Mouse (Mus musculus) neural tube, embryonic 14.5 days (tissue): ENCODE measurements around the gene Prox2. TPM values are rescaled to one million over a fixed set of nuclear protein-coding genes. Genes with fewer than 3 reads are reported as not detected.

Experiments used
- ATAC-seq: fragments of 200-750 bp; cut with Nextera tagmentation; 2 replicates; pipeline ENCODE4 v1.8.0; 2017; ENCODE audit warnings: low read depth, mild to moderate bottlenecking, moderate TSS enrichment, moderate library complexity
- H3K27ac ChIP-seq: fragments of 300-500 bp; sonication (generic); 2 replicates; pipeline ENCODE4 v1.5.1; 2014; ENCODE audit warnings: low read depth, mild to moderate bottlenecking, control low read depth, low read length, moderate library complexity, mixed read lengths
- H3K27me3 ChIP-seq: fragments of 300-500 bp; sonication (generic); 2 replicates; pipeline ENCODE4 v1.6.1; 2014; ENCODE audit warnings: low read length; ENCODE audit not compliant: control insufficient read depth, insufficient read depth
- H3K36me3 ChIP-seq: fragments of 300-500 bp; sonication (generic); 2 replicates; pipeline ENCODE4 v1.6.1; 2014; ENCODE audit warnings: low read length, mixed read lengths; ENCODE audit not compliant: control insufficient read depth, insufficient read depth
- H3K4me1 ChIP-seq: fragments of 300-500 bp; sonication (generic); 2 replicates; pipeline ENCODE4 v1.6.1; 2014; ENCODE audit warnings: low read length; ENCODE audit not compliant: control insufficient read depth, insufficient read depth
- H3K4me2 ChIP-seq: fragments of 300-500 bp; sonication (generic); 2 replicates; pipeline ENCODE4 v1.6.1; 2014; ENCODE audit warnings: mild to moderate bottlenecking, low read depth, low read length, control low read depth
- H3K4me3 ChIP-seq: fragments of 300-500 bp; sonication (generic); 2 replicates; pipeline ENCODE4 v1.5.1; 2014; ENCODE audit warnings: low read depth, low read length, control low read depth, mixed read lengths
- H3K9ac ChIP-seq: fragments of 300-500 bp; sonication (generic); replicated peaks from 2 replicates; pipeline ENCODE4 v1.6.1; 2014; ENCODE audit warnings: low read depth, mild to moderate bottlenecking, control low read depth, low read length, mixed read lengths
- H3K9me3 ChIP-seq: fragments of 300-500 bp; sonication (generic); 2 replicates; pipeline ENCODE4 v1.6.1; 2016; ENCODE audit warnings: low read length; ENCODE audit not compliant: control insufficient read depth
- WGBS: fragments of 180-500 bp; shearing (Covaris S2); extraction: QIAGEN DNeasy Blood & Tissue Kit; methylation state at CpG from one replicate; pipeline ENCODE4 v1.1.7; 2014; 5-methylcytosine and 5-hydroxymethylcytosine counted together
- polyA plus RNA-seq: library from polyadenylated mRNA; unstranded; fragments of >200 nt; fragmentation: Nextera tagmentation; extraction: Ambion mirVana; gene quantifications from 2 replicates; pipeline ENCODE4 v1.2.1, GENCODE M21; 2014

Prox2 gene
- polyA plus RNA-seq, 1 experiment from 2014 or later, result 1.0 TPM

DNA sequence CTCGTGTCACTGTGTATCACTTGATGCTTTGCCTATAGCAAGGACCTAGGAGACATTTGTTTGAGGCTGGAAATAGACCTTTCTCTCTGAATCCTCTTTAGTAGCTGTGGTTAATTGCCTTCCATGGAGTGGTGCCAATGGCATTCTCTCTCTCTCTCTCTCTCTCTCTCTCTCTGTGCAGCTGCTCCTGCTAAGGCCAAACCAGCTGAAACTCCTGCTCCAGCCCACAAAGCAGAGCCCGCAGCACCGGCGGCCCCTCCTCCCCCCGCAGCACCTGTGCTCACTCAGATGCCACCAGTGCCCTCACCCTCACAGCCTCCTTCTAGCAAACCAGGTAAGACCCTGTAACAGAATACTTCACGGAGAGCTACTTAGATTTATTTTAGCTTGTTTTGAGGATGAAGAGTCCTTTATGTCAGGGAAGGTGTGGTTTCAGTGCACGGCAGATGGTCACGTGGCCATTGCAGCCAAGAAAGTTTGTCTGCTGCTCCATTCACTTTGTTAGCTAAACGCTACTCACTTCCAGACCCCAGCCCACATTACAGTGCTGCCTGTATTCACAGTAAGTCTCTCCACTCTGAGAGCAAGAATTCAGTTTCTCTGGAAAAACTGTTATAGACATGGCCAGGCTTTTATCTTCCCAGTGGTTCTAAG lies 11.4 kb upstream of the Prox2 start:
- no peak overlapping the region for H3K4me2 ChIP-seq
- H3K4me3 ChIP-seq, result no peak overlapping the region
- H3K4me1 ChIP-seq, result no peaks in the 10 kb centered on the region
- WGBS, result 71% methylated on average over 9 of the region's 9 CpGs
- no peaks in the 10 kb centered on the region for H3K27me3 ChIP-seq
- H3K36me3 ChIP-seq, result peaks cover 56% of the 10 kb centered on the region
- no peak; the same call in 1 of the 2 replicates for ATAC-seq
- H3K9me3 ChIP-seq, result no peaks in the 10 kb centered on the region
- no peak overlapping the region for H3K27ac ChIP-seq
- no peak overlapping the region for H3K9ac ChIP-seq

- H3K4me2 ChIP-seq, result no peak overlapping the region
- H3K27ac ChIP-seq, result no peak overlapping the region
- no peaks in the 10 kb centered on the region for H3K27me3 ChIP-seq
- H3K36me3 ChIP-seq, result peaks cover 28% of the 10 kb centered on the region
- no peak overlapping the region for H3K4me3 ChIP-seq
- no peak overlapping the region for H3K9ac ChIP-seq
- WGBS, result 89% methylated on average over 7 of the region's 7 CpGs
- no peaks in the 10 kb centered on the region for H3K9me3 ChIP-seq
- no peak for ATAC-seq
- H3K4me1 ChIP-seq, result peaks cover 14% of the 10 kb centered on the region
Measured at GRCm38 (mm10) chr12:85115678-85116077, 5.1 kb upstream of the Prox2 start.

DNA sequence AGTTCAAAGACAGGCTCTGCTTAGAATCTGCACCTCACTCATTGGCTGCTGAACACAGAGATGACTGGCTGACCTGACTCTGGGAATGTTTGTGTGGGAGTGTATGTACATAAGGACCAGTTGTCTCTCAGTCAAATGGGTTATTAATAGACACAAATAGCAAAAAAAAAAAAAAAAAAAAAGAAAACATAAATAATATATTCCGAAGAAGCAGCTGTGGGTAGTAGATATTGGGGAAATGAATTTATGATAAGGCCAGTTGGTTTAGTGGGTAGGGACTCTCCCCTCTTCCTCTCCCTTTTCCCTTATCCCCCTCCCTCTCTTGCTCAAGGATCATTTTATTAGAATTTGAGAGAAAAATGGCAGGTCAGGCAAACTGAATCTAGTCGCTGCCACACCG lies 3.4 kb upstream of the Prox2 start:
- H3K9ac ChIP-seq, result no peak overlapping the region
- no peak overlapping the region for H3K4me3 ChIP-seq
- 91% methylated on average over 3 of the region's 3 CpGs for WGBS
- peaks cover 13% of the 10 kb centered on the region for H3K36me3 ChIP-seq
- peaks cover 20% of the 10 kb centered on the region for H3K4me1 ChIP-seq
- H3K27ac ChIP-seq, result no peak overlapping the region
- H3K9me3 ChIP-seq, result no peaks in the 10 kb centered on the region
- ATAC-seq, result no peak
- no peaks in the 10 kb centered on the region for H3K27me3 ChIP-seq
- H3K4me2 ChIP-seq, result no peak overlapping the region

- Histone ChIP-seq H3K4me3 (no peak overlapping the region), H3K27ac (no peak overlapping the region), H3K9me3 (no peaks in the 10 kb centered on the region), H3K4me2 (no peak overlapping the region), H3K4me1 (peaks cover 20% of the 10 kb centered on the region), H3K36me3 (peaks cover 7% of the 10 kb centered on the region; the same call in 1 of the 2 replicates), H3K9ac (no peak overlapping the region), H3K27me3 (no peaks in the 10 kb centered on the region)
- WGBS, result 92% methylated on average over 3 of the region's 3 CpGs
- no peak for ATAC-seq
Measured at GRCm38 (mm10) chr12:85113337-85113736, 2.8 kb upstream of the Prox2 start.

- Histone ChIP-seq H3K36me3 (0 out of 2 replicates have a peak, but pooled peaks cover 6% of the 10 kb centered on the region), H3K9ac (no peak overlapping the region), H3K27me3 (no peaks in the 10 kb centered on the region), H3K4me2 (no peak overlapping the region), H3K4me3 (no peak overlapping the region), H3K4me1 (peaks cover 20% of the 10 kb centered on the region), H3K27ac (no peak overlapping the region), H3K9me3 (no peaks in the 10 kb centered on the region)
- ATAC-seq, result no peak
- WGBS, result 89% methylated on average over 7 of the region's 7 CpGs
Measured at GRCm38 (mm10) chr12:85112550-85113251, 2.1 kb upstream of the Prox2 start.

DNA sequence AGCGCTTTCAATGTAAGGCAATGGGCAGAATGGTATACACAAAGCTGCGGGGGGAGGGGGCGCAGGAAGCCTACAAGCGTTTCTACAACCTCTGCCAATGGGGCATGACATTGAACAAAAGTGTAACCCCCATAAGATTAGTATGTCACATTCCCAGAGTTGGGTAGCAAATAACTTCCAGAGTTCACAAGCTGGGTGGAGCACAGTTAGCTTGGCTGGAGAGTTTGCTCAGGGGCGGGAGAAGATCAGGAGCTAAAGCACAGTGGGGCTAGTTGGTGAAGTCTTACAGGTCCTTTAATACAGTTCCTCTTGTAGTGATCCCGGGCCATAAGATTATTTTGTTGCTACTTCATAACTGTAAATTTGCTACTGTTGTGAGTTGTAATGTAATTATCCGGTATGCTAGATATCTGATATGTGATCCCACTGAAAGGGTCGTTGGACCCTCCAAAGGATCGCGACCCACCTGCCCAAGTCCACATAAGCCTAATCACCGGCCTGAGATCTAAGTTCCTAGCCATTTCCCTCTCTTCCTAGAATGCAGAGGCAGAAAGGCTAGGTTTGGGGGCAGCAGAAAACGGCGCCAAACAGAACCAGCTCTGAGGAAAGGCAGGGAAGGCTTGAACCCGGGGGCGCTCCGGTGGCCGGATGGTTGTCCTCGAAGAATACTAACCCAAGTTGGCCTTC lies 405 bp downstream of the Prox2 start:
- peaks cover 20% of the 10 kb centered on the region for H3K4me1 ChIP-seq
- H3K4me2 ChIP-seq, result peak overlapping the region; percentile 88
- H3K27ac ChIP-seq, result peak overlapping the region; percentile 82
- peak; percentile 54; the same call in 1 of the 2 replicates for ATAC-seq
- H3K4me3 ChIP-seq, result peak overlapping the region; percentile 99
- no peaks in the 10 kb centered on the region for H3K27me3 ChIP-seq
- WGBS, result 21% methylated on average over 18 of the region's 18 CpGs
- 0 out of 2 replicates have a peak, but pooled peaks cover 2% of the 10 kb centered on the region for H3K36me3 ChIP-seq
- H3K9ac ChIP-seq, result peak overlapping the region; percentile 94
- H3K9me3 ChIP-seq, result no peaks in the 10 kb centered on the region

- WGBS, result 55% methylated on average over 4 of the region's 4 CpGs
Measured at GRCm38 (mm10) chr12:85109426-85109825, 1.1 kb downstream of the Prox2 start.

GRCm38 (mm10) chr12:85108643-85109042 lies 1.9 kb downstream of the Prox2 start:
- ATAC-seq, result no peak

More at GRCm38 (mm10) chr12:85109426-85109825, 1.1 kb downstream of the Prox2 start:
- no peak overlapping the region for H3K4me3 ChIP-seq
- H3K27me3 ChIP-seq, result no peaks in the 10 kb centered on the region
- ATAC-seq, result no peak
- peaks cover 20% of the 10 kb centered on the region for H3K4me1 ChIP-seq
- no peaks in the 10 kb centered on the region for H3K9me3 ChIP-seq
- no peak overlapping the region for H3K27ac ChIP-seq
- no peaks in the 10 kb centered on the region for H3K36me3 ChIP-seq
- H3K9ac ChIP-seq, result no peak overlapping the region
- no peak overlapping the region for H3K4me2 ChIP-seq

GRCm38 (mm10) chr12:85106292-85106691 lies 4.3 kb downstream of the Prox2 start:
- Histone ChIP-seq H3K4me3 (no peak overlapping the region), H3K4me2 (no peak overlapping the region)
- no peak for ATAC-seq

More at GRCm38 (mm10) chr12:85108643-85109042, 1.9 kb downstream of the Prox2 start:
- 77% methylated on average over 3 of the region's 3 CpGs for WGBS
- no peaks in the 10 kb centered on the region for H3K27me3 ChIP-seq
- H3K36me3 ChIP-seq, result no peaks in the 10 kb centered on the region
- no peak overlapping the region for H3K9ac ChIP-seq
- H3K4me1 ChIP-seq, result peaks cover 20% of the 10 kb centered on the region
- H3K27ac ChIP-seq, result no peak overlapping the region
- no peak overlapping the region for H3K4me3 ChIP-seq
- H3K9me3 ChIP-seq, result no peaks in the 10 kb centered on the region
- H3K4me2 ChIP-seq, result no peak overlapping the region

More at GRCm38 (mm10) chr12:85106292-85106691, 4.3 kb downstream of the Prox2 start:
- no peaks in the 10 kb centered on the region for H3K36me3 ChIP-seq
- no peak overlapping the region for H3K9ac ChIP-seq
- 4% methylated on average over 8 of the region's 8 CpGs for WGBS
- H3K27ac ChIP-seq, result no peak overlapping the region
- no peaks in the 10 kb centered on the region for H3K27me3 ChIP-seq
- H3K4me1 ChIP-seq, result peaks cover 6% of the 10 kb centered on the region
- no peaks in the 10 kb centered on the region for H3K9me3 ChIP-seq
